Mouse (Mus musculus) forebrain, embryonic 15.5 days (tissue): ENCODE results near the gene Rabep2. TPM values are rescaled to one million over a fixed set of nuclear protein-coding genes. Genes with fewer than 3 reads are reported as not detected.
A peak's percentile ranks its signal among the peaks of the same experiment; 100 is the strongest.

Source experiments
- ATAC-seq: fragments of 200-750 bp; cut with Nextera tagmentation; replicated peaks from 2 replicates; pipeline ENCODE4 v1.8.0; 2017; ENCODE audit warnings: mild to moderate bottlenecking, moderate TSS enrichment, moderate library complexity
- H3K27ac ChIP-seq: fragments of 300-500 bp; sonication (generic); replicated peaks from 2 replicates; pipeline ENCODE4 v1.5.1; 2015; ENCODE audit warnings: mild to moderate bottlenecking, inconsistent platforms
- H3K27me3 ChIP-seq: fragments of 300-500 bp; sonication (generic); 2 replicates; pipeline ENCODE4 v1.6.1; 2015; ENCODE audit warnings: inconsistent platforms
- H3K36me3 ChIP-seq: fragments of 300-500 bp; sonication (generic); 2 replicates; pipeline ENCODE4 v1.6.1; 2015; ENCODE audit warnings: mild to moderate bottlenecking, inconsistent platforms
- H3K4me1 ChIP-seq: fragments of 300-500 bp; sonication (generic); 2 replicates; pipeline ENCODE4 v1.6.1; 2015; ENCODE audit warnings: inconsistent platforms
- H3K4me2 ChIP-seq: fragments of 300-500 bp; sonication (generic); replicated peaks from 2 replicates; pipeline ENCODE4 v1.6.1; 2015; ENCODE audit warnings: mild to moderate bottlenecking, inconsistent platforms
- H3K4me3 ChIP-seq: fragments of 300-500 bp; sonication (generic); 2 replicates; pipeline ENCODE4 v1.5.1; 2015; ENCODE audit warnings: mild to moderate bottlenecking, inconsistent platforms
- H3K9ac ChIP-seq: fragments of 300-500 bp; sonication (generic); replicated peaks from 2 replicates; pipeline ENCODE4 v1.6.1; 2015; ENCODE audit warnings: mild to moderate bottlenecking, inconsistent platforms
- H3K9me3 ChIP-seq: fragments of 300-500 bp; sonication (generic); 2 replicates; pipeline ENCODE4 v1.6.1; 2016; ENCODE audit warnings: inconsistent platforms
- WGBS: fragments of 180-500 bp; shearing (Covaris S2); methylation state at CpG from one replicate; pipeline ENCODE4 v1.1.7; 2015; ENCODE audit warnings: mixed read lengths; 5-methylcytosine and 5-hydroxymethylcytosine counted together
- polyA plus RNA-seq: library from polyadenylated mRNA; unstranded; fragments of >200 nt; fragmentation: Nextera tagmentation; extraction: Ambion mirVana; gene quantifications from 2 replicates; pipeline ENCODE4 v1.2.1, GENCODE M21; 2015

Rabep2 gene
- polyA plus RNA-seq, 1 experiment from 2014 or later, result 23.6 TPM

DNA sequence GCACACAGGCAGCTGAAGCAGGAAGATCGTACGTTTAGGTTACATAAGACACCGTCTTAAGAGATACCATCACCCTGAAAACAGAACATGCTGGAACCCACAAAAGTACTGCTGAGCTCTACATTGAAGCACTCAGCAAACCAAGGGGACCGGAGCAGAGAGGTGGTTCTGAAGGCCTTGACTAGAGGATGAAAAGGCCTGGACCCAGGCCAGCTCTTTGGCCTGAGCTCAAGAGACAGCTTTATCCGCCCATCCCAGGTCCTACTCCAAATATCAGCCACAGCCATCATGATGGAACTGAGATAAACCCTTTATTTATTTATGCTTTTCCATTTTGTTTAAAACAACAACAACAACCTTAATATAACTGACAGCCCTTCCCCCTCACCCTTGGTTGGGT is 38.1 kb downstream of the Rabep2 start:
- H3K4me3 ChIP-seq, result no peak overlapping the region
- H3K4me2 ChIP-seq, result no peak overlapping the region
- H3K4me1 ChIP-seq, result no peaks in the 10 kb centered on the region
- H3K36me3 ChIP-seq, result peaks cover 48% of the 10 kb centered on the region
- H3K9ac ChIP-seq, result no peak overlapping the region
- no peaks in the 10 kb centered on the region for H3K27me3 ChIP-seq
- no peak for ATAC-seq
- WGBS, result 87% methylated on average over 5 of the region's 5 CpGs
- H3K9me3 ChIP-seq, result no peaks in the 10 kb centered on the region
- H3K27ac ChIP-seq, result no peak overlapping the region

DNA sequence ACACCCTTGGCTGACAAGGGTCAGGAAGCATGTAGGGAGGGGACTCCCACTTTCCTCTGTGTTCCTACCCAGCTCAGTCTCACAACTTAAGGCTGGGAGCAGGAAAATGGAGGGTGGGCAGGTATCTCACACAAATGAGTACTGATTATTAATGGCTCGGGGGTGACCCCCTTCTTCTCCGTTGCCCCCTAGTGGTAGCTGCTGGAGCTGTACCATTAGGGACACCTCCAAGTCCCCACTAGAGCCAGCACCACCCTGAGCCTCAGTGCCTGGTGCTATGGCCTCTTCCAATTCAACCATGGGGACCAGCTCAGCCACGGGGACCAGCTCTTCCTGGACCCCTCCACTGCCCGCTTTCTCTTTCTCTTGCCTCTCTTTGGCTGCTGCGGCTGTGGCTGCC is 38.7 kb downstream of the Rabep2 start:
- H3K9ac ChIP-seq, result no peak overlapping the region
- ATAC-seq, result 0 out of 2 replicates have a peak, but pooled peaks have one; percentile 51
- no peak overlapping the region for H3K4me2 ChIP-seq
- no peak overlapping the region for H3K27ac ChIP-seq
- peaks cover 53% of the 10 kb centered on the region for H3K36me3 ChIP-seq
- no peaks in the 10 kb centered on the region for H3K4me1 ChIP-seq
- H3K4me3 ChIP-seq, result no peak overlapping the region
- H3K27me3 ChIP-seq, result no peaks in the 10 kb centered on the region
- 69% methylated on average over 5 of the region's 5 CpGs for WGBS
- H3K9me3 ChIP-seq, result no peaks in the 10 kb centered on the region

DNA sequence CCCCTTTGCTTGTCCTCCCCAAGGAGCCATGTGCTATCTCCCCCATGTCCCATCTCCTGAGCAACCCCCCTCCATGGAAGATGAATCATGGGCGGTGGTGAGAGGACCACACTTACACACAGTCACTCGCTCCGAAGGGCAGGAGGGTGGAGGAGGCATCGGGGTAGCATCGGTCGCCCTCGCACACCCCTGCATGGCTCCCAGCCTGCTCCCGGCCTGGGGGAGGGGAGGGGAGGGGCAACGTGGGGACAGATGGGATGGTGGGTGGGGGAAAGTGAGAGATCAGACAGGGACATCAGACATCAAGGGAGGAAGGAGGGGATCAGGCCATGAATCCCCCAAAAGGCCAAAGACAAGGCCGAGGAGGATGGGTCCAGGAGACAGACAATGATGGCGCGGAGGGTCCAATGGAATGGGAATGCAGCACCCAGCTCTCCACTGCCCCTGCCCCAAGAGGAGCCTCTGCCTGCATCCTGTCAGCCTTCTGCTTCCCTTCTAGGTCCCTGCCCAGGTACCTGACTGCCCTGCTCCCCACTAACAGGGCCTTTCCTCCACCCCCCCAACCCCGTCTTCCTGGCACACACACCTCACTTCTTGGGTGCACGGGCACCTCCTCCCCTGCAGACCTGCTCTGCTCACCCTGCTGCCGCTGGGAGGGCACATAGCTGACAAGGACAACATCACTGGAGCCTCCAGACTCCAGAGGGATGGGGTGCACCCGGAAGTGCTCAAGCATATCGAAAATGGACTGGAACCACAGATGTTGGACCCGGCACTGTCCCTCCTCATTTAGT is 39.5 kb downstream of the Rabep2 start:
- peaks cover under 1% of the 10 kb centered on the region; the same call in 1 of the 2 replicates for H3K4me1 ChIP-seq
- H3K27me3 ChIP-seq, result no peaks in the 10 kb centered on the region
- no peak overlapping the region for H3K4me2 ChIP-seq
- no peak overlapping the region for H3K9ac ChIP-seq
- no peak for ATAC-seq
- H3K36me3 ChIP-seq, result peaks cover 58% of the 10 kb centered on the region
- no peak overlapping the region for H3K27ac ChIP-seq
- no peak overlapping the region for H3K4me3 ChIP-seq
- H3K9me3 ChIP-seq, result no peaks in the 10 kb centered on the region
- 95% methylated on average over 18 of the region's 18 CpGs for WGBS

DNA sequence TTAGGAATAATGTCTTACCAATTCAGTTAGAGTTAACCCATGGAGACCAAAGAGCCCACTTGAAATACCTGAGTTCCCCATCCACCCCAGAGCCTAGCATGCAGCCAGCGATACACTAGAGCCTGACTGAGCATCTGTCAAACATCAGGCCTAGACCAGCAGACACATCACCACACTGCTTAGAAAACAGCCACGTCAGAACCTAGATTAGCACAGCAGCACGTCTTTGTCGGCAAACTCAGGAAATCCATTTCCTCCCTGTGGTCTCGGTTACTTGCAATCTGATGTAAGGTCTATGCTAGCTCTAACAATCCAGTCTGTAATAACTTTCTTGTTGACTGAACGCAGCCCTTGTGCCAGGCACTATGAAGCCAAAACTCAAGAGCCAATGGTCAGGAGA is 41.5 kb downstream of the Rabep2 start:
- no peak overlapping the region for H3K27ac ChIP-seq
- no peak overlapping the region for H3K4me2 ChIP-seq
- H3K9ac ChIP-seq, result no peak overlapping the region
- no peak for ATAC-seq
- no peak overlapping the region for H3K4me3 ChIP-seq
- H3K4me1 ChIP-seq, result peaks cover 15% of the 10 kb centered on the region
- no peaks in the 10 kb centered on the region for H3K9me3 ChIP-seq
- H3K36me3 ChIP-seq, result peaks cover 58% of the 10 kb centered on the region
- WGBS, result 93% methylated on average over 6 of the region's 6 CpGs
- no peaks in the 10 kb centered on the region for H3K27me3 ChIP-seq

DNA sequence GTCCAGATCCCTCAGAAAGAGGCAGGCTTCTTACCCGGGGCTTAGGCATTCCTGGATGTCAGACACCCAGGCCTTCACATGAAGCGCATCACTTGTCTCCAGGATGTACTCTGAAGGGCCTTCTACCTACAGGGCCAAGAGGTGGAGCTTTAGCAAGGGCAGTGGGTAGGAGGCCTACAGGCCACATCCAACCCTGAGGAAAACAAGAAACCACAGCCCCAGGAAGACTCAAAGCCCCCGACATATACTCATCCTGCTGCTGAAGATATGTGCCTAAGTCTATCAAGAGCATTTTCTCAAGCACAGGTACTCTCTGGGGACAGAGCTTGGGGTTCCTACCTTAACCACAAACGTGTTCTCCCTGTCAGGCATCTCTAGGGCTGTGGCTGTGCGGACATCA is 42.8 kb downstream of the Rabep2 start:
- Histone ChIP-seq H3K27ac (no peak overlapping the region), H3K4me2 (no peak overlapping the region), H3K4me3 (no peak overlapping the region), H3K9me3 (no peaks in the 10 kb centered on the region), H3K9ac (no peak overlapping the region), H3K27me3 (no peaks in the 10 kb centered on the region), H3K4me1 (peaks cover 24% of the 10 kb centered on the region), H3K36me3 (peaks cover 56% of the 10 kb centered on the region)
- no peak for ATAC-seq
- 96% methylated on average over 5 of the region's 5 CpGs for WGBS

DNA sequence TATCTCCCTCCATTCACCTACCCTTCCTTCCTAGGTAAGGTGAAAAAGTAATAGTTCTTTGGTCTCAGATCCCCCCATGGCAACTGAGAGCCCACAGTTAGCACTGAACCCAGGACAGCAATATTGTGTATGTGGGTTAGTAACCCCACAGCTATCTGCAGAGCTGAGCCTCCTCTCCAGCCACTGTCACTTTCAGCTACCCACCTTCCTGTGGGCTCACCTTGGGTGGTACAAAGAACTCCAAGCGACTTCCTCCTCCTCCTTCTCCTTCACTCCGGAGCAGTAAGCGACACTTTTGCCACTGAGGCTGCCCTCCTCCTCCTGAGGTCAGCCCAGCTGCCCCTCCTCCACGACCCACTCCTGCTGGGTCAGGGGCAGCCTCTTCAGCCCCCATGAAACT is 43.3 kb downstream of the Rabep2 start:
- no peak overlapping the region for H3K4me3 ChIP-seq
- H3K9ac ChIP-seq, result no peak overlapping the region
- ATAC-seq, result no peak

DNA sequence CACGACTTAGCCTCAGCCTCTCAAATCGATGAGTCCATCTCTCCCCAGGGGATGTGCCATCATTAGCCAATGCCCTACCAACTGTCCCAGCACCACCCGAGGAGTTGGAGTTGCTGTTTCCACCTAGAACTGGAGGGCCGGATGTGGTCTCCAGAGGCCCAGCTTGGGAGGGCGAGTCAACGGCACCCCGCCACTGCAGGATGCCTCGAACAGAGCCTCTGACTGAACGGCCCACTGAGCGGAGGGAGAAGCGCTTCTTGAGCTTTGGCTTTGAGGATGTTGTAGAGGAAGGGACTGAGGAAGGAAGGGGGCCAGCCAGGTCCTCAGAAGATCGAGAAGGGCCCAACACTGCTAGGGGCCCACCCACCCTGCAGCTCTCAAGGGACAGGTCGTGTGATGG is 43.7 kb downstream of the Rabep2 start:
- Histone ChIP-seq H3K4me1 (peaks cover 24% of the 10 kb centered on the region), H3K9ac (no peak overlapping the region), H3K4me2 (no peak overlapping the region), H3K36me3 (peaks cover 47% of the 10 kb centered on the region), H3K27me3 (no peaks in the 10 kb centered on the region), H3K4me3 (no peak overlapping the region), H3K27ac (no peak overlapping the region), H3K9me3 (no peaks in the 10 kb centered on the region)
- whole genome bisulfite sequencing, result 90% methylated on average over 13 of the region's 13 CpGs
- no peak for ATAC-seq

More for the DNA sequence above, 43.3 kb downstream of the Rabep2 start:
- Histone ChIP-seq H3K4me2 (no peak overlapping the region), H3K9me3 (no peaks in the 10 kb centered on the region), H3K27ac (no peak overlapping the region), H3K36me3 (peaks cover 51% of the 10 kb centered on the region), H3K4me1 (peaks cover 24% of the 10 kb centered on the region), H3K27me3 (no peaks in the 10 kb centered on the region)
- 87% methylated on average over 4 of the region's 4 CpGs for WGBS

DNA sequence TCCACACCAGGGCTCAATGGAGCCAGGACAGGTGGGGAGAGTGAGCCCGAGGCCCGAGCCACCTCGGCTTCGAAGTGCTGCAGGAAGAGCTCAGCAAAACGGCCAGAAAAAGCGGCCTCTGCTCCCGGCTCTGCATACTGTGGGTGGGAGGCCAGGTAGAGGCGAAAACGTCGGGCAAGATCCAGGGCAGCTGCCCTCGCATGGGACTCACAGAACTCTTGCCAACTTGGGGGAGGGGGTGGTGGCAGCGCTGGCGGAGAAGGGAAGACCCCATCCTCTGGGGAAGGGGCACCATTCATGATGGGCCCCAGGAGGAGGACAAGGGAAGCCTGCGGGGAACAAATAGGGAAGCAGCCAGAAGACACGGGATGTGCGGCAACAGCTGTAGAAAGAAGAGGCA is 44.2 kb downstream of the Rabep2 start:
- Histone ChIP-seq H3K36me3 (peaks cover 43% of the 10 kb centered on the region), H3K9me3 (no peaks in the 10 kb centered on the region), H3K4me2 (no peak overlapping the region), H3K4me3 (no peak overlapping the region), H3K9ac (no peak overlapping the region), H3K27ac (no peak overlapping the region), H3K4me1 (peaks cover 24% of the 10 kb centered on the region), H3K27me3 (no peaks in the 10 kb centered on the region)
- WGBS, result 93% methylated on average over 16 of the region's 16 CpGs
- ATAC-seq, result no peak

DNA sequence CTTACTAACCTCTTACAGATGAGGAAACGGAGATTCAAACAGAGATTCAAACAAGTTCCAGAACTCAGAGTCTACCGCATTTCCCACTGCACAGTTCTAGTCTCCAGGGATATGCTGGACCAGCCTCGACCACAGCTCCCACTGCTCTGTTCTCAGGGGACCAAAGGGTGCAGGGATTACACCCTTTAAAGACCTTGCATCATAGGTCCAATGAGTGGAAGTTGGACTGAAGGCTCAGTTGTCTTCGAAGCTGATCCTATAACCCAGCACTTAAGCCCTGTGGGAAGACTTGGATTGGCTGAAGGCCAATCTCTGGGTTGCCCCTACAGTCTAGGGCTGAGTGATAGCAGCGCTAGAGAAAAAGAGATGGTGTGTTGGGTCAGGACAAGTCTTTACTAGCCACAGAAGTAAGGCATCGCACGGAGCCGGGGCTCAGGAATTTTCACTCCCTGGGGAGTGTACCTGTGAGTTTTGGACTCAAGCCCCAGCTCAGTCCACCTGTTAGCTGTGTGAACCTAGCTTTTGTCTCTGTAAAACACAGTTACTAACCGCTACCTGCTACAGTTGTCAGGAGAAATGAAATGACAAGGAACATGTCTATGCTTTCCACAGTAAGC is 45.0 kb downstream of the Rabep2 start:
- no peak overlapping the region for H3K27ac ChIP-seq
- H3K4me2 ChIP-seq, result peak overlapping the region; percentile 92
- peak overlapping the region; percentile 87 for H3K4me3 ChIP-seq
- H3K36me3 ChIP-seq, result peaks cover 36% of the 10 kb centered on the region
- WGBS, result 84% methylated on average over 9 of the region's 9 CpGs
- H3K27me3 ChIP-seq, result no peaks in the 10 kb centered on the region
- ATAC-seq, result no peak
- no peaks in the 10 kb centered on the region for H3K9me3 ChIP-seq
- H3K9ac ChIP-seq, result peak overlapping the region; percentile 90
- H3K4me1 ChIP-seq, result peaks cover 24% of the 10 kb centered on the region

DNA sequence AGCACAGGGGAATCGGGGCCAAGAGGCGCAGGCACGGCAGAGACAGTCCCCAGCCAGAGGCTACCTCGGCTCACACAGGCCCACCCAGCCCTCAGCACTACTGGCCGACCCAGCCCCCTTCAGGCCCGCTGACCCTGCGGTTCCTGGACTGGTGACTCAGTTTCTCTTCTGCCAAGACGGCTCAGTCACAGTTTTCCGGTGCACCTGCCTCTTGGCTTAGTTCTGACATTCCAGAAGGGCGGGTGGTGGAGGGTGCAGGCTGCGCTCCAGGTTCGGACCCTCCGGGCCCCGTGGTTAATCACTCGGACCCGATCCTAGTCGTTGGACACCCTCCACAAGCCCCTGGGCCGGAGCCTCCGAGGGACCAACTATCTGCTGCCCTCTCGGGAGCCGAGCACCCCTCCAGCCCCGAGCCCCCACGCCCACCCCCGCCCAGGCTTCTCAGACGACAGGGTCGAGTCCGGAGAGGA is 46.0 kb downstream of the Rabep2 start:
- Histone ChIP-seq H3K9ac (peak overlapping the region; percentile 90), H3K4me2 (peak overlapping the region; percentile 92), H3K4me3 (peak overlapping the region; percentile 87), H3K4me1 (peaks cover 24% of the 10 kb centered on the region), H3K27ac (peak overlapping the region; percentile 96), H3K27me3 (no peaks in the 10 kb centered on the region), H3K9me3 (no peaks in the 10 kb centered on the region), H3K36me3 (peaks cover 26% of the 10 kb centered on the region)
- WGBS, result under 1% methylated on average over 25 of the region's 27 CpGs
- peak; percentile 59 for ATAC-seq

DNA sequence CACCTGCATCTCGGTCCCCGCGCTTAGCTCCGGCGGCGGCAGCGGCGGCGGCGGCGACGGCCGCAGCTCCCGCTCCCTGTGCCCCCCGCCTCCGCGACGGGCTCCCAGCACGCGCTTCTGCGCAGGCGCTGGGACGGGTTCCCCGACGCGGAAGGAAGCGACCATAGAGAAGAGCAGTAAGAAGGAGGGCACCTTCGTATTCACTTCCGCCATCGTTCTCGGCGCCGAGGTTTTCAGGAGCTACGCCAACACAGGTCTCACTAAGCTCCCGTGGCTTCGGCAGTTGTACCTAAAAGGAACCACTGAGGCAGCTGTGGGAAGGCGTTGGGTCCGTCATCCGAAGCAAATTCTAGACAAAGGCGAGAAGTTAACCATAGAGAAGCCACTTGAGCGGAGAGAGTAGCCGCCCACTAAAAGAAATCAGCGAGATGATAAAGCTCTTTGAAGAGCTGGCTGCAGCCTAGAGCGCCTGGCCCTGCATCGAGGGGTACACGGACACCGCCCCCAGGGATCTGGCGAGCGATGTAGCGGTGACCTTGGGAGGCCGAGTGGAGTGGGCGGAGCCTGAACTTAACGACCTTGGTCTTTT is 46.5 kb downstream of the Rabep2 start, which contains the start of gene Sh2b1:
Gene Sh2b1 (minus strand): TSS at position 432 of the 589 bp plus-strand sequence.
- Histone ChIP-seq H3K4me1 (peaks cover 24% of the 10 kb centered on the region), H3K4me3 (peak within 1 kb of the TSS; percentile 87), H3K9ac (peak within 1 kb of the TSS; percentile 90), H3K9me3 (no peaks in the 10 kb centered on the region), H3K4me2 (peak within 1 kb of the TSS; percentile 92), H3K27me3 (no peaks in the 10 kb centered on the region), H3K36me3 (peaks cover 23% of the 10 kb centered on the region), H3K27ac (peak within 1 kb of the TSS; percentile 96)
- WGBS, result under 1% methylated on average over 53 of the region's 53 CpGs
- ATAC-seq, result peak; percentile 95

DNA sequence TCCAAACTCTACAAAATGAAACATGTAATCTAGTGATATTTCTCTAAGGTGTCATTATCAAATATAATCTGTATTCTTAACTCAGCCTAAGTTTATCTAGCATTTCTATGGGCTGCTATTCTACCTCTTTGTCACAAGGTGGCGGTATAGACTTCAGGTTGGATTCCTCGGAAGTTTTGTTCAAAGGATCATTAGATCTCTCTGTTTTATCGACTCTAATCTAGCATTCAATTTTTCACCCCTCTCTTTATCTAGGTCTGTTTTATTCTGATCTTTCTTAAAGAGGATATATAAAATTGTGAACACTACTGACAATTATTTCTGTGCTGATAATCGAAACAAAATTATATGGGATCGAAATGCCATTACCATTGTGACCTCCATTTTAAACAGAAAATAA is 53.1 kb downstream of the Rabep2 start:
- H3K4me3 ChIP-seq, result no peak overlapping the region
- no peak overlapping the region for H3K27ac ChIP-seq
- no peak for ATAC-seq
- H3K4me1 ChIP-seq, result peaks cover 7% of the 10 kb centered on the region
- H3K4me2 ChIP-seq, result no peak overlapping the region
- whole genome bisulfite sequencing, result 28% methylated on average over 5 of the region's 5 CpGs
- no peaks in the 10 kb centered on the region for H3K36me3 ChIP-seq
- no peaks in the 10 kb centered on the region for H3K9me3 ChIP-seq
- no peak overlapping the region for H3K9ac ChIP-seq
- no peaks in the 10 kb centered on the region for H3K27me3 ChIP-seq
